Mouse (Mus musculus): Measurements from ENCODE around the gene Snx1. TPM values are rescaled to one million over a fixed set of nuclear protein-coding genes. Genes with fewer than 3 reads are reported as not detected.

The Snx1 gene
- 123 TPM for polyA plus RNA-seq (2015; fragmentation: Illumina TruSeq; extraction: RNeasy Lipid Tissue Mini Kit (QIAGEN cat#74804); ENCODE audit: insufficient read depth, low replicate concordance)

GRCm38 (mm10) chr9:66126456-66127192 is at the start of gene Snx1, which contains the start of gene Ciao2a:
Gene Snx1, minus strand, starts transcription at chr9:66126587.
Gene Ciao2a, plus strand, starts transcription at chr9:66126611.

GRCm38 (mm10) chr9:66157958-66158830 is 31.8 kb upstream of the Snx1 start, which contains the start of gene Dapk2:
Gene Dapk2, plus strand, starts transcription at chr9:66158223.

GRCm38 (mm10) chr9:66069583-66069982 is 56.8 kb downstream of the Snx1 start, which contains the start of gene Snx22:
Gene Snx22, minus strand, starts transcription at chr9:66069719.

GRCm38 (mm10) chr9:66059583-66060307 is 66.6 kb downstream of the Snx1 start, which contains the start of gene Ppib:
Gene Ppib, plus strand, starts transcription at chr9:66060222.

Other genes with a start within 250 kb of the Snx1 start
- 38.2 TPM for gene Pclaf, start 236.3 kb downstream of the Snx1 start, polyA plus RNA-seq (2015; fragmentation: Illumina TruSeq; extraction: RNeasy Lipid Tissue Mini Kit (QIAGEN cat#74804); ENCODE audit: insufficient read depth, low replicate concordance)
- gene Trip4, start 217.8 kb downstream of the Snx1 start, polyA plus RNA-seq (2015; fragmentation: Illumina TruSeq; extraction: RNeasy Lipid Tissue Mini Kit (QIAGEN cat#74804); ENCODE audit: insufficient read depth, low replicate concordance), result 43.0 TPM
- gene Csnk1g1, start 217.7 kb downstream of the Snx1 start, polyA plus RNA-seq (2015; fragmentation: Illumina TruSeq; extraction: RNeasy Lipid Tissue Mini Kit (QIAGEN cat#74804); ENCODE audit: insufficient read depth, low replicate concordance), result 29.8 TPM
- 314 TPM for gene Ppib, start 66.4 kb downstream of the Snx1 start, polyA plus RNA-seq (2015; fragmentation: Illumina TruSeq; extraction: RNeasy Lipid Tissue Mini Kit (QIAGEN cat#74804); ENCODE audit: insufficient read depth, low replicate concordance)
- 13.9 TPM for gene Snx22, start 56.9 kb downstream of the Snx1 start, polyA plus RNA-seq (2015; fragmentation: Illumina TruSeq; extraction: RNeasy Lipid Tissue Mini Kit (QIAGEN cat#74804); ENCODE audit: insufficient read depth, low replicate concordance)
- 101 TPM for gene Ciao2a, start within 50 bp of the Snx1 start, polyA plus RNA-seq (2015; fragmentation: Illumina TruSeq; extraction: RNeasy Lipid Tissue Mini Kit (QIAGEN cat#74804); ENCODE audit: insufficient read depth, low replicate concordance)
- 14.5 TPM for gene Dapk2, start 31.6 kb upstream of the Snx1 start, polyA plus RNA-seq (2015; fragmentation: Illumina TruSeq; extraction: RNeasy Lipid Tissue Mini Kit (QIAGEN cat#74804); ENCODE audit: insufficient read depth, low replicate concordance)
- gene Herc1, start 223.9 kb upstream of the Snx1 start, polyA plus RNA-seq (2015; fragmentation: Illumina TruSeq; extraction: RNeasy Lipid Tissue Mini Kit (QIAGEN cat#74804); ENCODE audit: insufficient read depth, low replicate concordance), result 70.2 TPM